Mouse (Mus musculus) embryonic facial prominence, embryonic 13.5 days (tissue): ENCODE data around the gene Tdrd5. TPM values are rescaled to one million over a fixed set of nuclear protein-coding genes. Genes with fewer than 3 reads are reported as not detected.

Experiments used
- ATAC-seq: fragments of 200-750 bp; cut with Nextera tagmentation; 2 replicates; pipeline ENCODE4 v1.8.0; 2017; ENCODE audit warnings: low read depth; ENCODE audit not compliant: insufficient number of reproducible peaks, insufficient read depth, low FRiP score, low TSS enrichment
- H3K27ac ChIP-seq: fragments of 300-500 bp; sonication (generic); 2 replicates; pipeline ENCODE4 v1.5.1; 2015; ENCODE audit warnings: moderate library complexity, mild to moderate bottlenecking, inconsistent platforms
- H3K27me3 ChIP-seq: fragments of 300-500 bp; sonication (generic); 2 replicates; pipeline ENCODE4 v1.6.1; 2015; ENCODE audit warnings: mild to moderate bottlenecking, inconsistent platforms
- H3K36me3 ChIP-seq: fragments of 300-500 bp; sonication (generic); 2 replicates; pipeline ENCODE4 v1.6.1; 2015; ENCODE audit warnings: mild to moderate bottlenecking, inconsistent platforms
- H3K4me1 ChIP-seq: fragments of 300-500 bp; sonication (generic); 2 replicates; pipeline ENCODE4 v1.6.1; 2015; ENCODE audit warnings: inconsistent platforms
- H3K4me2 ChIP-seq: fragments of 300-500 bp; sonication (generic); 2 replicates; pipeline ENCODE4 v1.6.1; 2015; ENCODE audit warnings: moderate library complexity, mild to moderate bottlenecking, inconsistent platforms
- H3K4me3 ChIP-seq: fragments of 300-500 bp; sonication (generic); 2 replicates; pipeline ENCODE4 v1.5.1; 2015; ENCODE audit warnings: mild to moderate bottlenecking, inconsistent platforms
- H3K9ac ChIP-seq: fragments of 300-500 bp; sonication (generic); 2 replicates; pipeline ENCODE4 v1.6.1; 2015; ENCODE audit warnings: mild to moderate bottlenecking, inconsistent platforms
- H3K9me3 ChIP-seq: fragments of 300-500 bp; sonication (generic); 2 replicates; pipeline ENCODE4 v1.6.1; 2016; ENCODE audit warnings: inconsistent platforms
- WGBS: fragments of 180-500 bp; shearing (Covaris S2); methylation state at CpG from one replicate; pipeline ENCODE4 v1.1.7; 2015; ENCODE audit warnings: mixed read lengths; 5-methylcytosine and 5-hydroxymethylcytosine counted together
- polyA plus RNA-seq: library from polyadenylated mRNA; unstranded; fragments of >200 nt; fragmentation: Nextera tagmentation; extraction: Ambion mirVana; gene quantifications from 2 replicates; pipeline ENCODE4 v1.2.1, GENCODE M21; 2015

The Tdrd5 gene
- polyA plus RNA-seq, 1 experiment from 2014 or later: 1.3 TPM

DNA sequence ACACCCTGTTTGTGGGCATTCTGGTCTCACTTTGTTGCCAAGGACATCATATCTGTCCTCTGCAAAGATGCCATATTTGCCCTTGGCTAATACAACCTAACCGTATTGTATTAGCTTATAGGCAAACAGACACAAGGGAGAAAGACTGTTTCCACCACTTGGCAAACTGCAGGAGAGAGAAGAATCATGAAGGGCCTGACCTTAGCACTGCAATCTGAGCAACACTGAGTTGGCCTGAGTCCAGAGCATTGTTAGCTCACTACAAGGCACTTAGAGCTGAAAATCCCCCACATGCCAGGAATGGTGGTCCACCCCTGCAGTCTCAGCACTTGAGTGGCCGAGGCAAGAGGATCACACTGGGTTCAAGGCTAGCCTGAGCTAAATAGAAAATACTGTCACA, 84.9 kb downstream of the Tdrd5 start:
- H3K4me2 ChIP-seq: no peak overlapping the region
- H3K27ac ChIP-seq: no peak overlapping the region
- 0 out of 2 replicates have a peak, but pooled peaks cover 3% of the 10 kb centered on the region for H3K4me1 ChIP-seq
- no peak overlapping the region for H3K4me3 ChIP-seq
- H3K9me3 ChIP-seq: no peaks in the 10 kb centered on the region
- 87% methylated on average over 2 of the region's 2 CpGs for WGBS
- no peaks in the 10 kb centered on the region for H3K36me3 ChIP-seq
- no peak overlapping the region for H3K9ac ChIP-seq
- H3K27me3 ChIP-seq: no peaks in the 10 kb centered on the region
- ATAC-seq: no peak

DNA sequence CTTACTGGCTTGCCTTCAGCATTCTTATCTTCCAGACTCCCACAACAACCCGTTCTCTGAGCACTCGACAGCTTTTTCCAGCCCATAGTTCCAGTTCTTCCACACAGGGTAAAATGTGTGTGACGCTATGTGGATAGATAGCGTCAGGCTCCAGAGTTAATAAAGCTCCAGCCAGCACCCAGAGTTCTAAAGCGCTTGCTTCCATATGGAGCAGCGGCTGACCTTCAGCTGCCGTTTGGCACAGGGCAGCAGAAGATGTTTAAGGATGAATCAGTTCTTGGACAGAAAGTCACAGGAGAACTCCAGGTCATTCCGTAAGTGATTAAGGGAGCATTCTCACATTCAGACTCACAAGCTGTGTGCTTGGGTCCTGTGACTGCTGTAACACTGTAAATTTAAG, 85.5 kb downstream of the Tdrd5 start:
- Histone ChIP-seq H3K9ac (no peak overlapping the region), H3K4me1 (0 out of 2 replicates have a peak, but pooled peaks cover 3% of the 10 kb centered on the region), H3K4me3 (no peak overlapping the region), H3K36me3 (no peaks in the 10 kb centered on the region), H3K27me3 (no peaks in the 10 kb centered on the region), H3K27ac (no peak overlapping the region), H3K9me3 (no peaks in the 10 kb centered on the region), H3K4me2 (no peak overlapping the region)
- WGBS: 80% methylated on average over 8 of the region's 8 CpGs
- ATAC-seq: no peak

DNA sequence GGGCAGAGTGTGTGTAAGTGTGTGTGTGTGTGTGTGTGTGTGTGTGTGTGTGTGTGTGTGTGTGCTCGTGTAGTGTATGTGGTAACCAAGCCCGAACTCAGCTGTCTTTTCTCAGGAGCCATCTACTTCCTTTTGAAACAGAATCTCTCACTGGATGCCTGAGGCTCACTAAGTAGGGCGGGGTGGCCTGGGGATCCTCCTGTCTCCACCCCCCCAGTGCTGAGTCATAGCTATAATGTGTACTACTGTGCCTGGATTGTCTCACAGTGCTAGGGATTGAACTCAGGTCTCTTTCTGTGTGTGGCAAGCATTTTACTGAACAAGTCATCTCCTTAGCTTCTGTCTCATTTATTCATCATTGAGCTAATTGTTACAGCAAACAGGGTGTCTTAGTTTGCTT, 86.1 kb downstream of the Tdrd5 start:
- no peaks in the 10 kb centered on the region for H3K9me3 ChIP-seq
- H3K4me1 ChIP-seq: no peaks in the 10 kb centered on the region
- H3K27me3 ChIP-seq: no peaks in the 10 kb centered on the region
- no peak overlapping the region for H3K4me3 ChIP-seq
- H3K36me3 ChIP-seq: no peaks in the 10 kb centered on the region
- H3K9ac ChIP-seq: no peak overlapping the region
- H3K4me2 ChIP-seq: no peak overlapping the region
- no peak overlapping the region for H3K27ac ChIP-seq
- ATAC-seq: no peak
- 35% methylated on average over 3 of the region's 3 CpGs for WGBS

DNA sequence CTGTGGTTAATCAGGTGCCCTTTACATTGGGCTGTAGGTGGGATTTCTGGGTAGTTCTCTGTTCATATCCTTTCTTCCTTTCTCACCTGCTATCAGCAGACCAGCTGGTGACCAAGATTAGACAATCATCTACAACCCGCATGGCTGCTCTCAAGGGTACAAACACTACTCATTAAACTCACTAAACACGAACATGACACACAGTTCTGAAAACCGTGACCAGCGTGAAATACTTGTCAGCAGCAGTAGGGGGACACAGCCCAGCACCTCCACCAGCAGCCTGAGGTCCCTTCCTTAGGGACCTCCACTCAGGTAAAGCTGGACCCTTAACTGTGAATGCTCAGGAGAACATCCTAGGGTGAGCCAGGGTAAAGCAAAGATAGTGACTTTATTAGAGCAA, 87.2 kb downstream of the Tdrd5 start:
- H3K27me3 ChIP-seq: no peaks in the 10 kb centered on the region
- H3K27ac ChIP-seq: no peak overlapping the region
- WGBS: 68% methylated on average over 4 of the region's 4 CpGs
- no peak overlapping the region for H3K4me3 ChIP-seq
- no peak overlapping the region for H3K4me2 ChIP-seq
- no peak overlapping the region for H3K9ac ChIP-seq
- no peaks in the 10 kb centered on the region for H3K36me3 ChIP-seq
- no peaks in the 10 kb centered on the region for H3K4me1 ChIP-seq
- ATAC-seq: no peak
- H3K9me3 ChIP-seq: no peaks in the 10 kb centered on the region

DNA sequence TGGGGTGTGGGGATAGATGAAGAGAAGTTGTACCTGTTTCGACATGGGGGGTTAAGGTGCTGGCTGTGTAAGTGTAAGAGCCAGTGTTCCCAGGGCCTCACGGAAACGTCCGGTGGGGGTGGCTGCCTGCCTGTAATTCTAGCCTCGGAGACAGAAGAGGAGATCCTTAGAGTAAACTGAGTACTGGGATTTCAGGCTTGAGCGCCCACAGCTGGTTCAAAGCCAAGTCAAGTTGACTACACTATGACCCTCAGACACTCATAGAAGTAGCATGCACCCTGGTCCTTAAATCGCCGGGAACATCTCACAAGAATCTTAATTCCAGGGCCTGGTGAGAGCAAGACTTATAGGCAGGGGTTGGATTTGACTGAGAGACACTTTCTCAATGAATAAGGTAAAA, 88.8 kb downstream of the Tdrd5 start:
- Histone ChIP-seq H3K4me1 (no peaks in the 10 kb centered on the region), H3K36me3 (no peaks in the 10 kb centered on the region), H3K4me2 (no peak overlapping the region), H3K27ac (no peak overlapping the region), H3K4me3 (no peak overlapping the region), H3K9me3 (no peaks in the 10 kb centered on the region), H3K9ac (no peak overlapping the region), H3K27me3 (no peaks in the 10 kb centered on the region)
- 78% methylated on average over 8 of the region's 8 CpGs for WGBS
- no peak for ATAC-seq

DNA sequence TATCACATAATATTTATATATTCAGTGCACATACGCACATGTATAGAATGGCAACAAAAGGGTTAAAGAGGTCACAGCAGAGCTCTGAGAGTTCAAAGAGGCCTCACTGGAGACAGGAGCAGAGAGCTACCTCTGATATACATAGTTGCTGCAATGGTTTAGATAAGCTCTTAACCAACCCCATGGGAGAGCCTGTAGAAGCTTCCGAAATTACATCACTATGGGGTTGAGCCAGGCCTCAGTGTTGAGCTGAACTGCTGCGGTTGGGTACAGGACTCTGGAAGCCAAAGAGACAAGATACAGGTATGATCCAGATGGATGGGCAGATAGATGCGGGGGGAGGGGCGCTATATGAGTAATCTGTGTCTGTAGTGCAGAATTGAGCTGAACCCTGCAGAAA, 90.5 kb downstream of the Tdrd5 start:
- no peak overlapping the region for H3K9ac ChIP-seq
- H3K4me1 ChIP-seq: no peaks in the 10 kb centered on the region
- H3K4me3 ChIP-seq: no peak overlapping the region
- H3K36me3 ChIP-seq: no peaks in the 10 kb centered on the region
- no peak overlapping the region for H3K4me2 ChIP-seq
- no peak for ATAC-seq
- H3K27me3 ChIP-seq: no peaks in the 10 kb centered on the region; the same call in 1 of the 2 replicates
- H3K9me3 ChIP-seq: no peaks in the 10 kb centered on the region
- H3K27ac ChIP-seq: no peak overlapping the region
- WGBS: 89% methylated on average over 5 of the region's 5 CpGs

DNA sequence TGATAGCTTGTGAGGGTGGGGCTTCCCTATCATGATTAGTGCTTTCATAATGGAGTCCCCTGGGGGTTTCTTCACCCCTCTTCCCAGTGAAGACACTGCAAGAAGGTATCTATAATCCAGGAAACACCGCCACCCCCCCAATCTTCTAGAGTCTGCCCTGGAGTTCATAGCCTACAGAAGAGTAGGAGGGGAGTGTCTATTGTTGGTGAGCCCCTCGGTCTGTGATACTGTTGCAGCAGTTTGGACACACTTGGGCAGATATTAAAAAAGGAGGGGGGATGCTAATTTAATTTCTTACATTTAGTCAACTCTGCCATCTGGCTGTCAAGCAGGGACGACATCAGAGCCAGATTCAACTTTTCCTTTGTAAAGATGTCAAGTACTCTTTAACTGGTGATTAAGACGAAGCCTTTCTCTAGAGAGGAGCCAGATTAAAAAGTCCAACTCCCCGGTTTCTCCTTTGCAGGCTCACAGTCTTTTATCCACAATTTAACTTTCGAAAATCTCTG, 91.6 kb downstream of the Tdrd5 start:
- no peaks in the 10 kb centered on the region for H3K36me3 ChIP-seq
- no peak overlapping the region for H3K4me3 ChIP-seq
- 53% methylated on average over 6 of the region's 6 CpGs for WGBS
- ATAC-seq: no peak
- no peaks in the 10 kb centered on the region for H3K9me3 ChIP-seq
- peaks cover 9% of the 10 kb centered on the region for H3K27me3 ChIP-seq
- no peak overlapping the region for H3K9ac ChIP-seq
- H3K4me1 ChIP-seq: no peaks in the 10 kb centered on the region
- no peak overlapping the region for H3K4me2 ChIP-seq
- no peak overlapping the region for H3K27ac ChIP-seq

Other genes starting within 250 kb of the Tdrd5 start
- 0.31 and 0.40 TPM in 2 replicates for gene Fam163a, start 98.6 kb downstream of the Tdrd5 start, polyA plus RNA-seq
- gene Nphs2, start 7.1 kb upstream of the Tdrd5 start, polyA plus RNA-seq: not detected in 2 replicates
- 975 and 1,206 TPM in 2 replicates for gene Gm2000, start 62.4 kb upstream of the Tdrd5 start, polyA plus RNA-seq
- 0.31 and 0.47 TPM in 2 replicates for gene Axdnd1, start 117.5 kb upstream of the Tdrd5 start, polyA plus RNA-seq
- gene Soat1, start 170.7 kb upstream of the Tdrd5 start, polyA plus RNA-seq: 24.9 and 30.7 TPM in 2 replicates
- 0.25 and 1.3 TPM in 2 replicates for gene Gm10031, start 220.3 kb upstream of the Tdrd5 start, polyA plus RNA-seq